Comparison of ENCODE assay signal across 8 mouse cellular contexts in genomic region chr13:83715971-83716615, GRCm38 (mm10).
A peak's percentile ranks its signal among the peaks of the same experiment; 100 is the strongest.
DNase-seq lines count a peak whose midpoint lies in the region; ATAC-seq and TF ChIP-seq lines count a peak whose summit lies in the region.
"Had no signal": no experiment of that assay in that cellular context is flagged by ENCODE, and none has a peak within 500 bp of the region (broad histone marks: within the 10 kb centered on the region; RNA-seq: fewer than 3 reads in every experiment).

No protein-coding gene starts in this region.

- TF ChIP-seq EP300 in heart, adult 2 months (IDR thresholded peaks at IDR 0.05; ENCODE audit: insufficient read depth, low read depth, low read length): no peak

- no peak for TF ChIP-seq POLR2A in heart, adult 2 months (IDR thresholded peaks at IDR 0.05; ENCODE audit: insufficient read depth, low read depth, low read length)

- no peaks in the 10 kb centered on the region for H3K27me3 ChIP-seq in forebrain, embryonic 13.5 days
- H3K27me3 ChIP-seq in midbrain, embryonic 13.5 days: peaks cover 44% of the 10 kb centered on the region
- H3K27me3 ChIP-seq in heart, adult 2 months (ENCODE audit: control insufficient read depth, insufficient read depth, low read length): peaks cover 30% of the 10 kb centered on the region

- no peak for ATAC-seq in forebrain, embryonic 13.5 days
- no peak for ATAC-seq in midbrain, embryonic 13.5 days

- WGBS in forebrain, embryonic 13.5 days: under 1% methylated on average over 27 of the region's 27 CpGs
- 2% methylated on average over 27 of the region's 27 CpGs for WGBS in midbrain, embryonic 13.5 days
- 8% methylated on average over 27 of the region's 27 CpGs for WGBS in heart, adult 2 months

- intact Hi-C loops in heart, adult 2 months (cut with DNase I): loop anchor here (2.0 kb wide), 2 partner anchors 631 to 1043 kb away; no protein-coding TSS in a partner anchor

- peaks cover 28% of the 10 kb centered on the region for H3K4me1 ChIP-seq in forebrain, embryonic 13.5 days
- H3K4me1 ChIP-seq in midbrain, embryonic 13.5 days (replicated peaks): peaks cover 45% of the 10 kb centered on the region
- no peaks in the 10 kb centered on the region for H3K4me1 ChIP-seq in heart, adult 2 months (ENCODE audit: control insufficient read depth, insufficient read depth, low read length)

- H3K4me3 ChIP-seq in forebrain, embryonic 13.5 days: peak overlapping the region; percentile 90
- H3K4me3 ChIP-seq in midbrain, embryonic 13.5 days (replicated peaks): peak overlapping the region; percentile 76
- no peak overlapping the region for H3K4me3 ChIP-seq in heart, adult 2 months
- H3K4me3 ChIP-seq: erythroblast, embryonic 14.5 days had no signal

- no peaks in the 10 kb centered on the region for H3K9me3 ChIP-seq in forebrain, embryonic 13.5 days (replicated peaks)
- H3K9me3 ChIP-seq in midbrain, embryonic 13.5 days: no peaks in the 10 kb centered on the region

- DNase-seq in brain, adult 2 months (ENCODE audit: low read depth, low spot score): peak; percentile 42
- DNase-seq in cerebellum, adult 8-10 months: peak; percentile 47
- DNase-seq in liver: no peak
- no peak for DNase-seq in heart, adult 2 months
- DNase-seq in urinary bladder, postnatal 25 days (ENCODE audit: low spot score): no peak

- H3K27ac ChIP-seq in forebrain, embryonic 13.5 days: peak overlapping the region; percentile 100
- peak overlapping the region; percentile 91 for H3K27ac ChIP-seq in midbrain, embryonic 13.5 days
- no peak overlapping the region for H3K27ac ChIP-seq in heart, adult 2 months

- no peaks in the 10 kb centered on the region for H3K79me2 ChIP-seq in heart, adult 2 months (replicated peaks; ENCODE audit: control insufficient read depth, insufficient read depth, low read length)

- H3K9ac ChIP-seq in forebrain, embryonic 13.5 days: peak overlapping the region; percentile 100
- peak overlapping the region; percentile 80 for H3K9ac ChIP-seq in midbrain, embryonic 13.5 days (replicated peaks)
- no peak overlapping the region for H3K9ac ChIP-seq in heart, adult 2 months (ENCODE audit: low read depth, low read length)

- H3K36me3 ChIP-seq in forebrain, embryonic 13.5 days (ENCODE audit: poor library complexity, severe bottlenecking): no peaks in the 10 kb centered on the region
- no peaks in the 10 kb centered on the region for H3K36me3 ChIP-seq in midbrain, embryonic 13.5 days
- no peaks in the 10 kb centered on the region for H3K36me3 ChIP-seq in heart, adult 2 months (ENCODE audit: control insufficient read depth, insufficient read depth, low read length)

- TF ChIP-seq CTCF in heart, adult 2 months (IDR thresholded peaks at IDR 0.05): no peak

- peak overlapping the region; percentile 87 for H3K4me2 ChIP-seq in forebrain, embryonic 13.5 days
- peak overlapping the region; percentile 74 for H3K4me2 ChIP-seq in midbrain, embryonic 13.5 days (replicated peaks)

Comparison
In these comparisons a context has a peak if more than half of its experiments do, and no peak if none do; other contexts are left out.
1. DNase-seq: peak in brain, adult 2 months (single experiment) and cerebellum, adult 8-10 months (single experiment); none in liver (single experiment), heart, adult 2 months (0 of 2) and urinary bladder, postnatal 25 days (single experiment).